Mouse (Mus musculus) neural tube, embryonic 13.5 days (tissue): ENCODE results near the gene Rap1a. TPM values are rescaled to one million over a fixed set of nuclear protein-coding genes. Genes with fewer than 3 reads are reported as not detected.

Experiments used
- ATAC-seq: fragments of 200-750 bp; cut with Nextera tagmentation; 2 replicates; pipeline ENCODE4 v1.8.0; 2017; ENCODE audit warnings: low read depth, mild to moderate bottlenecking, moderate TSS enrichment, moderate library complexity
- H3K27ac ChIP-seq: fragments of 300-500 bp; sonication (generic); replicated peaks from 2 replicates; pipeline ENCODE4 v1.5.1; 2015; ENCODE audit warnings: moderate library complexity, mild to moderate bottlenecking, inconsistent platforms
- H3K27me3 ChIP-seq: fragments of 300-500 bp; sonication (generic); 2 replicates; pipeline ENCODE4 v1.6.1; 2015; ENCODE audit warnings: mild to moderate bottlenecking, inconsistent platforms
- H3K36me3 ChIP-seq: fragments of 300-500 bp; sonication (generic); 2 replicates; pipeline ENCODE4 v1.6.1; 2015; ENCODE audit warnings: mild to moderate bottlenecking, inconsistent platforms
- H3K4me1 ChIP-seq: fragments of 300-500 bp; sonication (generic); replicated peaks from 2 replicates; pipeline ENCODE4 v1.6.1; 2015; ENCODE audit warnings: inconsistent platforms
- H3K4me2 ChIP-seq: fragments of 300-500 bp; sonication (generic); 2 replicates; pipeline ENCODE4 v1.6.1; 2015; ENCODE audit warnings: inconsistent platforms, mild to moderate bottlenecking, moderate library complexity
- H3K4me3 ChIP-seq: fragments of 300-500 bp; sonication (generic); 2 replicates; pipeline ENCODE4 v1.5.1; 2015; ENCODE audit warnings: mild to moderate bottlenecking, inconsistent platforms
- H3K9ac ChIP-seq: fragments of 300-500 bp; sonication (generic); 2 replicates; pipeline ENCODE4 v1.6.1; 2015; ENCODE audit warnings: moderate library complexity, mild to moderate bottlenecking, inconsistent platforms
- H3K9me3 ChIP-seq: fragments of 300-500 bp; sonication (generic); 2 replicates; pipeline ENCODE4 v1.6.1; 2016; ENCODE audit warnings: inconsistent platforms
- WGBS: fragments of 180-500 bp; shearing (Covaris S2); methylation state at CpG from one replicate; pipeline ENCODE4 v1.1.7; 2015; 5-methylcytosine and 5-hydroxymethylcytosine counted together
- polyA plus RNA-seq: library from polyadenylated mRNA; unstranded; fragments of >200 nt; fragmentation: Nextera tagmentation; extraction: Ambion mirVana; gene quantifications from 2 replicates; pipeline ENCODE4 v1.2.1, GENCODE M21; 2015

The Rap1a gene
- polyA plus RNA-seq, 1 experiment from 2014 or later, result 92.6 TPM

DNA sequence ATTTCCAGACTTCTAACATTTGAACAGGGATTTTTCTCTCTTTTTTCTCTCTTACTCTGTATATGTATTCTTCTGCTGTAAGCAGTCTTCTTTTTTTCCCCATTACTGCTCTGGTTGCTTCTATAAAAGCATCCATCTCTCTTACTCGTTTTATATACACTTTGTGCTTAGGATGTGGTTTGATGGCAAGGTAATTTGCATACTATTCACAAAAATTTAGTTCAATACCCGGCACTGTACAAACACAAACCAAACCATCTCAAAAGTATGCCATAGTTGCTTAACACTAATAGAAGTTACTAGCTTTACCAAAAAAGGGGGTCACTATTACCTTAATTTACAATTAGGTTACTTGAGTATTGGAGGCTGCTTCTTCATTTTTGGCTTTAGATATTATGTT is 44.6 kb downstream of the Rap1a start:
- Histone ChIP-seq H3K36me3 (no peaks in the 10 kb centered on the region), H3K9me3 (no peaks in the 10 kb centered on the region), H3K4me3 (no peak overlapping the region), H3K9ac (no peak overlapping the region), H3K27me3 (no peaks in the 10 kb centered on the region), H3K27ac (no peak overlapping the region), H3K4me1 (no peaks in the 10 kb centered on the region), H3K4me2 (no peak overlapping the region)
- 86% methylated on average over 2 of the region's 2 CpGs for WGBS
- ATAC-seq, result no peak

DNA sequence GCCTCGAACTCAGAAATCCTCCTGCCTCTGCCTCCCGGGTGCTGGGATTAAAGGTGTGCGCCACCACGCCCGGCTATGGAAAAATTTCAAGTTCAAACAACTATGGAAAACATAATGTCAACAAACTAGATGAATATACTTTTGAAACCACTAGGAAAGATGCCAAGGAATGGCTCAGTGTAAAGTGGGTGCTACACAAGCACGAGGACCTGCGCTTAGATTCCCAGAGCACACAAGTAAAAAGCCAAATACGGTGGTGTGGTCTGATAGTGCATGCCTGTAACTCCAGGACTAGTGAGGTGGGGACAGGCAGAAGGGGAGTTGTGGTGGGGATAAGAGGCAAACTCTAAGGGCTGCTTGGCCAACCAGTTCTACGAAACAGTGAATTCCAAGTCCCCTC is 46.0 kb downstream of the Rap1a start:
- no peak overlapping the region for H3K9ac ChIP-seq
- no peaks in the 10 kb centered on the region for H3K9me3 ChIP-seq
- no peaks in the 10 kb centered on the region for H3K36me3 ChIP-seq
- no peak overlapping the region for H3K27ac ChIP-seq
- ATAC-seq, result no peak
- no peaks in the 10 kb centered on the region for H3K27me3 ChIP-seq
- WGBS, result 94% methylated on average over 9 of the region's 9 CpGs
- no peaks in the 10 kb centered on the region for H3K4me1 ChIP-seq
- H3K4me2 ChIP-seq, result no peak overlapping the region
- H3K4me3 ChIP-seq, result no peak overlapping the region

DNA sequence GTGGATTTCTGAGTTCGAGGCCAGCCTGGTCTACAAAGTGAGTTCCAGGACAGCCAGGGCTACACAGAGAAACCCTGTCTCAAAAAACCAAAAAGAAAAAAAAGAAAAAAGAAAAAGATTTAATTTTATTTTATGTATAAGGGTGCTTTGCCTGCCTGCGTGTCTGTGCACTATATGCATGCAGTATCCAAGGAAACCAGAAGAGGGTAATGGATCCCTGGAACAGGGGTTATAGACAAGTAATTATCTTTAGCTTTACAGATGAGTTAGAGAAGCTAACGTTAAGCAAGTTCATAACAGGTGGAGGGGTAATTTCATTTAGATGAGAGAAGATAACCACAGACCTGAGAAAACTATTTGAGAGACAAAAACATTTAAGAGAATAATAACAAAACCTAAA is 47.0 kb downstream of the Rap1a start:
- H3K4me1 ChIP-seq, result no peaks in the 10 kb centered on the region
- no peak overlapping the region for H3K4me3 ChIP-seq
- no peak overlapping the region for H3K27ac ChIP-seq
- no peak for ATAC-seq
- H3K9me3 ChIP-seq, result no peaks in the 10 kb centered on the region
- H3K27me3 ChIP-seq, result no peaks in the 10 kb centered on the region
- H3K4me2 ChIP-seq, result no peak overlapping the region
- no peaks in the 10 kb centered on the region for H3K36me3 ChIP-seq
- no peak overlapping the region for H3K9ac ChIP-seq
- 78% methylated on average over 3 of the region's 3 CpGs for WGBS

DNA sequence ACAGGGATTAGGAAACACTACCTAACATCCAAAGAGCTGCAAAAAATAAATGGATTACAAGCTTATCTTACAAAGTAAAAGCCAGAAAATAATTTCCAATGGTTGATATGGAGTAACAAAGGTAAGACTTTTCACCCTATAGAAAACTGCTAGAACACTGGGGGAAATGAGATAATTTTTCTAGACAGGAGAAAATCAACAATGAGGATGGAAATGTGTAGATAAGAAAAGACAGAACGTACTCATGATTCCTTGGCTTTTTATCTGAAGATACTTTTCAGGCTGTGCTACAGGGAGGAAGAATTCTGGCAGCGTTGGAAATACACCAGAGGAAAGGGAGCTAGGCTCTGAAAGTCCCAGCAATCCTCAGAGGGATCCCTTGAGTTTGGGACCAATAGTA is 50.3 kb downstream of the Rap1a start:
- Histone ChIP-seq H3K27ac (no peak overlapping the region), H3K9me3 (no peaks in the 10 kb centered on the region), H3K4me1 (no peaks in the 10 kb centered on the region), H3K27me3 (no peaks in the 10 kb centered on the region), H3K4me3 (no peak overlapping the region), H3K36me3 (no peaks in the 10 kb centered on the region), H3K9ac (no peak overlapping the region), H3K4me2 (no peak overlapping the region)
- WGBS, result 83% methylated on average over 2 of the region's 2 CpGs
- ATAC-seq, result no peak

DNA sequence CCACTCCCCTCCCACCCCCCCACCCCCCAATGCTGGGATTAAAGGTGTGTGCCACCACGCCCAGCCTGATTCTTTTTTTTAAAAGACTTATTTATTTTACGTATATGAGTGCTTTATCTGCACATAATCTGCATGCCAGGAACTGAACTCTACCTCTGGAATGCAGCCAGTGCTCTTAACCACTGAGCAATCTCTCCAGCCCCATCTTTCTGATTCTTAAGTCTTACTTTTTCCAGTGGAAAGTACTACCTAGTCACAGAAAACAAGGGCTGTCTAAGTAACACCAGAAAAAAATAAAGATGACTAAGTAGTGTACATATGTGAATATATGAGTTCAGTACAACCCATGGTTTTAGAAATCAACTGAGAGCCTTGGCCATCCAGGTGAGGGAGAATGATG is 54.6 kb downstream of the Rap1a start:
- ATAC-seq, result no peak
- Histone ChIP-seq H3K4me2 (no peak overlapping the region), H3K4me1 (no peaks in the 10 kb centered on the region), H3K36me3 (no peaks in the 10 kb centered on the region), H3K27me3 (no peaks in the 10 kb centered on the region), H3K9ac (no peak overlapping the region), H3K9me3 (no peaks in the 10 kb centered on the region), H3K4me3 (no peak overlapping the region), H3K27ac (no peak overlapping the region)
- 98% methylated on average over 2 of the region's 2 CpGs for WGBS

DNA sequence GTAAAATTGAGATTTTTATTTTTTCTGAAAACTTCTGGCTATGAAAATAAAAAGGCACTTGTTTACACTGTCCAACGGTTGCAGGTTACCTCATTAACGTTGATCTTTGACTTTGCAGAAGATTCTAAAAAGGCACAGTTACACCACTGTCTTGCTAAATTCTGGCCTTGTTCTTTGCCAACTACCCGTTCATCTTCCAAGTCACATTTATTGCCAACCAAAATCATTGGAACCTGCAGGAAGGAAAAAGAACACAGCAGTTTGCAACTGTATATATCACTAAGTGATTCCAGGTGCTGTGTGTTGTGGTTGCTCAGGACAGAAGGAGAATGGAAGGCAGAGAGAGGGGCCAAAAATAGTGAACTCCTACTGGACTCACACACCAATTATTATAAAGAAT is 63.5 kb downstream of the Rap1a start:
- no peak overlapping the region for H3K9ac ChIP-seq
- WGBS, result 85% methylated on average over 3 of the region's 3 CpGs

DNA sequence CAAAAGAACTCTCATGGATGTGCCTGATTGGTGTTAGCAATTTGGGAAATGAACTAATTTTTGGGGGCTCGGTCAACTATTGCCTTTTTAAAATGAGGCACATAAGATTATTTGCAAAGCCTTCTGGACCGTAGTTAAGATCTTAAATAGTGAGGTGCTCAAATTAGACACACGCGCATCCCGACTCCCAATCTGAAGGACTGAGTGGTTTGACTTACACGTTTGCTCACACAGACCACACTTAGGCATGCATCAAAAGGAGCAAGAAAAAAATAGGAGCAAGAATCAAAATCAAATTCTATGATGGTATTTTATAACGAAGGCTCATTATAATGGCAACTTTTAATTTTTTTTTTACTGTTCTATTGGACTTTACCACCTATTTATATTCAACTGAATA is 64.1 kb downstream of the Rap1a start:
- H3K27ac ChIP-seq, result no peak overlapping the region
- H3K4me2 ChIP-seq, result no peak overlapping the region
- H3K9me3 ChIP-seq, result no peaks in the 10 kb centered on the region
- H3K36me3 ChIP-seq, result peaks cover 28% of the 10 kb centered on the region
- no peak for ATAC-seq
- no peaks in the 10 kb centered on the region for H3K4me1 ChIP-seq
- H3K9ac ChIP-seq, result no peak overlapping the region
- no peaks in the 10 kb centered on the region for H3K27me3 ChIP-seq
- H3K4me3 ChIP-seq, result no peak overlapping the region
- 94% methylated on average over 7 of the region's 7 CpGs for WGBS

More for the DNA sequence above, 63.5 kb downstream of the Rap1a start:
- H3K27me3 ChIP-seq, result no peaks in the 10 kb centered on the region
- no peak overlapping the region for H3K4me2 ChIP-seq
- no peak overlapping the region for H3K4me3 ChIP-seq
- ATAC-seq, result no peak
- H3K4me1 ChIP-seq, result no peaks in the 10 kb centered on the region
- H3K27ac ChIP-seq, result no peak overlapping the region
- no peaks in the 10 kb centered on the region for H3K9me3 ChIP-seq
- peaks cover 28% of the 10 kb centered on the region for H3K36me3 ChIP-seq

DNA sequence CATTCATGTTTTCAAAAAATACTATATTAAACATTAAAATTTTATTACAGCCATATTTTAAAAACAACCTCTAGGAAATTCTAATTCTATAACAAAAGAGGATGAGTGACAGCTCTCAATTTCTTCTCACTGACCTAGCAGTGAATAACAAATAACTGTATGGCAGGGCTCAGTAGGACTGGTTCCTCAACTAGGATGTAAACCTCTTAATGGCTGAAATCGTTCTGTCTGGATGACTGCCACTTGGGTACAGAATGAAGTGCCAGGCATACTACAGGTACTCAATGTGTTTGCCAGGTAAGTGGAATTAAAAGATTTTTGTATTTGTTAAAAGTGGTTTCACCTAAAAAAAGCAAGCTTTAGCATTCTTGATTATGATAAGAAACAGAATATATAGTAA is 65.0 kb downstream of the Rap1a start:
- no peaks in the 10 kb centered on the region for H3K4me1 ChIP-seq
- WGBS, result 84% methylated on average over 1 of the region's 1 CpGs

DNA sequence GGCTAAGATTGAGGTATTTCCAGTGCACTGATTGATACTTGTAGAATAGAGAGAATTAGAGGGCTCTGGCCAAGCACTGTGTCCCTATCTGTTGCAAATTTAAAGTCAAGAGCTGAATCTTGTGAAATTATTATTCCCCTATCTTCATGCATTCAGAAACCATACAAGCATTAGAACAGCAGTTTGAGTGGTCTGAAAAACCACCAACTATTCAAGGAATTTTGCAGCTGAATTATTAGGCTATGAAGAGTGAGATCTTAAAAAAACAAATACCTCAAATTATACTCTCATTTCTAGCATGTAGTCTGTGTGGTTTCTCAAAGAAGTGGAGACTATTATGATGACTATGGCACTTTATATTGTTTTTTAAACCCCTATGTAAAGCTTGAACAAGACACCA is 65.9 kb downstream of the Rap1a start:
- H3K27ac ChIP-seq, result no peak overlapping the region
- ATAC-seq, result no peak
- H3K36me3 ChIP-seq, result peaks cover 43% of the 10 kb centered on the region
- H3K4me3 ChIP-seq, result no peak overlapping the region
- H3K9me3 ChIP-seq, result no peaks in the 10 kb centered on the region
- H3K4me2 ChIP-seq, result no peak overlapping the region
- no peaks in the 10 kb centered on the region for H3K4me1 ChIP-seq
- H3K27me3 ChIP-seq, result no peaks in the 10 kb centered on the region
- no peak overlapping the region for H3K9ac ChIP-seq

More for the DNA sequence above, 65.0 kb downstream of the Rap1a start:
- Histone ChIP-seq H3K36me3 (peaks cover 34% of the 10 kb centered on the region), H3K4me2 (no peak overlapping the region), H3K9me3 (no peaks in the 10 kb centered on the region), H3K4me3 (no peak overlapping the region), H3K27ac (no peak overlapping the region), H3K9ac (no peak overlapping the region), H3K27me3 (no peaks in the 10 kb centered on the region)
- no peak for ATAC-seq

DNA sequence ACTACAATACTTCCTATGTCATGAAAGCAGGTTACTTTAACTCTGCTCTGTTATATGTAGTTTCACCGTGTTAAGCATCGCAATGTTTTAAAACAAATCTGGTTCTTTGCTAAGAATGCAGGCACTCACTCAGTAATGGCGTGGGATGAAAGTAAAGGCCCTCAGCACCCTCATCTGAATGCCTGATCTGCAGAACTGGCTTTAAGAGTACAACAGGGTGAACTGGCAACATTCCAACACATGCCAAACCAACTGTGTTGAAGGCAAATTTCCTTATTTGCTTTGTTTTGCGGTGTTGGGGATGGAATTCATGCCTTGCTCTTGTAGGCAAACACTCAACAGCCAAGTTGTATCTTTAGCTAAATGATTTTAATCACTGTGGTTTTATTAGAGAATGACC is 67.6 kb downstream of the Rap1a start:
- Histone ChIP-seq H3K27ac (no peak overlapping the region), H3K4me1 (no peaks in the 10 kb centered on the region), H3K36me3 (peaks cover 45% of the 10 kb centered on the region), H3K4me3 (no peak overlapping the region), H3K27me3 (no peaks in the 10 kb centered on the region), H3K4me2 (no peak overlapping the region), H3K9ac (no peak overlapping the region), H3K9me3 (no peaks in the 10 kb centered on the region)
- 90% methylated on average over 4 of the region's 4 CpGs for WGBS
- ATAC-seq, result no peak

DNA sequence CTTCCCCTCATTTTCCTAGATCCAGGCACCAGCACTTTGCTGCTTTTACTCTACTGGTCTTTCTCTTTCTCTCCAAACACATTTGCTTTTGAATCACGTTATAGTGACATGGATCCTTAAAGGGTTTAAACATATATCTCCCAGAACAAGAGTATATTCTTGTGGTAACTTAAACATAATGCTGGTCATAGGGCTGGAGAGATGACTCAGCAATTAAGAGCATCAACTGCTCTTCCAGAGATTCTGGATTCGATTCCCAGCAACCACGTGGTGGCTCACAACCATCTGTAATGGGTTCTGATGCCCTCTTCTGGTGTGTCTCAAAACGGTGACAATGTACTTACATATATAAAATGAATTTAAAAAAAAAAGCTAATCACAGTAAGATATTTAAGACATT is 68.8 kb downstream of the Rap1a start:
- no peak for ATAC-seq
- no peaks in the 10 kb centered on the region for H3K27me3 ChIP-seq
- H3K9ac ChIP-seq, result no peak overlapping the region
- 84% methylated on average over 4 of the region's 4 CpGs for WGBS
- H3K4me3 ChIP-seq, result no peak overlapping the region
- no peaks in the 10 kb centered on the region for H3K9me3 ChIP-seq
- peaks cover 35% of the 10 kb centered on the region for H3K36me3 ChIP-seq
- H3K4me2 ChIP-seq, result no peak overlapping the region
- no peaks in the 10 kb centered on the region for H3K4me1 ChIP-seq
- no peak overlapping the region for H3K27ac ChIP-seq

DNA sequence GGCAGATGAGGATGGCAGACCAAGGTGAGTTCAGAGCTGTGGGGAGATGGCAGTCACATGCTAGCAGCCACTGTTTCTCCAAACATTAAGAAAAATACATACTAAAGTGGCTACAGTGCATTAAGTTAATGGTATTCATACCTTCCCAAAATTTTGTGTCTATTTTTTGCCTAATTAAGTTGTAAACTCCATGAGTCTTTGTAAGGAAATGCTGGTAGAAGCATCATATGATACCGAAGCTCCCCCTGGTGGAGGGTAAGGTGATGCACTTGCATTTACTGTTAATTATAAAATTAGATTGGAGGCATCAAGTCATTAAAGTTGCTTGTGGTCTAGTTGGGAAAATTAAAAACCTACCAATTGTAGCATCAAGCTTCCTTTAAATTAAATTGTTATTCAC is 75.1 kb downstream of the Rap1a start:
- Histone ChIP-seq H3K4me2 (no peak overlapping the region), H3K27ac (no peak overlapping the region), H3K4me1 (no peaks in the 10 kb centered on the region), H3K36me3 (peaks cover 10% of the 10 kb centered on the region), H3K9ac (no peak overlapping the region), H3K9me3 (no peaks in the 10 kb centered on the region), H3K4me3 (no peak overlapping the region), H3K27me3 (no peaks in the 10 kb centered on the region)
- ATAC-seq, result no peak
- WGBS, result 0% methylated on average over 1 of the region's 1 CpGs

DNA sequence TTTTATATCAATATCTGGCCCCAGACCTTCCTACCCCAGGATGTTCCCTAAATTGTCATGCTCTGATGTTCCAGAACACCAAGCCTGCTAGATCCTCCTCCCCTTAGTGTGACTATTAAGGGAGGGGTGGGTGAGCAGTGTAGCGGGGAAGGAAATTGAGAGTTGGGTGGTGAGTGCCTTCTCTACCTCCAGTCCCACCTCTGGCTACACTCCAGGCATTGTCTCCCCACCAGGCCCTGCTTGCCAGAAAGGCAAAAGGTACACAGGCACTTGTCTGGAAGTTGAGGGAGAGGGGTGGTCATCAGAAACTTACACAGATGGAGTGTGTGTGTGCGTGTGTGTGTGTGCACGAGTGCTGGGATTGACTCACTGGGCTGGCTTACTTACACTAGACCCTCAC is 78.6 kb downstream of the Rap1a start:
- ATAC-seq, result no peak
- H3K27ac ChIP-seq, result no peak overlapping the region
- peaks cover 14% of the 10 kb centered on the region for H3K4me1 ChIP-seq
- no peaks in the 10 kb centered on the region for H3K9me3 ChIP-seq
- no peak overlapping the region for H3K4me2 ChIP-seq
- 90% methylated on average over 3 of the region's 3 CpGs for WGBS
- H3K27me3 ChIP-seq, result no peaks in the 10 kb centered on the region
- no peaks in the 10 kb centered on the region for H3K36me3 ChIP-seq
- no peak overlapping the region for H3K9ac ChIP-seq
- H3K4me3 ChIP-seq, result no peak overlapping the region
